Mouse (Mus musculus) hindlimb bud, embryonic 11.5 days (tissue): ENCODE results near the gene H2-T24.
"Not testable (repeated sequence)": the region's sequence is repeated elsewhere in the genome, so short reads cannot be mapped to it uniquely, and the experiment has no call there.

Source experiments
- DNase-seq: peaks from one replicate; pipeline ENCODE4 v3.0.0-alpha.2; 2012; ENCODE audit warnings: low read depth, low spot score; ENCODE audit errors: extremely low spot score

Gene H2-T24

DNA sequence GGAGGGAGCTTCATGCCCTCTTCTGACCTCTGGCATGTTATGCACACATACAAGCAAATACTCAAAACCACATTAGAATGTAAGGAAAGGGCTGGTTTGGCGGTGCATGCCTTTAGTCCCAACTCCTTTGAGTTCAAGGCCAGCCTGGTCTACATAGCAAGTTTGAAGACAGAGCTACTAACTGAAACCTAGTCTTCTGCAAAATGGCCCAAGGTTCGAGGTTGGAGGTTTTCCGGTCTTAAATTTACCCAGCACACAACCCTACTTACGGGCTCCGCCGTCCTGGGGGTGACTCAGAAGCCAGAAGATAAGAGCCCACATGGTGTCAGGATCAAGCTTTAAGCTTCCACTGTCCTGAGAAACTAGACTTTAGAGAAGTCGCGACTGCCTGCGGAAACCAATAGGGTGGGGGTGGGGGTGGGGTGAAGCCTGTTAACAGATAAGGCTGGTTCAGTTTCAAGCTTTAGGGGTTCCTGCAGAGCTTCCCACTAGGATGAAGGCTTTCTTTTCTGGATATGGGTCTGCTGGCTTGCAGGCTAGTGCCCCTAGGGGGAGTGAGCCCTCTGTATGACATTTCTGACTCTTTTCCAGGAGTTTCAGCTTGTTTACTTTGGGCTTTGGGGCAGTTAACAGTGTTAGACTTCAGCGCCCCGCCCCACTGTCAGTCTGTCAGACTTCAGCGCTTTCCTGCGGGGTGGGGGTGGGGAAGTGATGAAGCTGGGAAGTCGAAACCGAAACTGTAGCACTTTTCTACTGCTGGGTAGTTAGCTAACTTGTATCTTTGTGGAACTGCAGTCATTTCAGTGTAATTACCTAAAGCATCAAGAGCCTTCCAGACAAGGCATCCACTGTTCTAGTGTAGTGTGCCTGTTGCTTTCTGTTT is at the start of gene H2-T24:
Gene H2-T24 (minus strand): TSS at position 370 of the 883 bp plus-strand sequence.
- DNase-seq: no peak

GRCm38 (mm10) chr17:36060829-36061228 is 40.5 kb upstream of the H2-T24 start:
- DNase-seq: peak; percentile 89

DNA sequence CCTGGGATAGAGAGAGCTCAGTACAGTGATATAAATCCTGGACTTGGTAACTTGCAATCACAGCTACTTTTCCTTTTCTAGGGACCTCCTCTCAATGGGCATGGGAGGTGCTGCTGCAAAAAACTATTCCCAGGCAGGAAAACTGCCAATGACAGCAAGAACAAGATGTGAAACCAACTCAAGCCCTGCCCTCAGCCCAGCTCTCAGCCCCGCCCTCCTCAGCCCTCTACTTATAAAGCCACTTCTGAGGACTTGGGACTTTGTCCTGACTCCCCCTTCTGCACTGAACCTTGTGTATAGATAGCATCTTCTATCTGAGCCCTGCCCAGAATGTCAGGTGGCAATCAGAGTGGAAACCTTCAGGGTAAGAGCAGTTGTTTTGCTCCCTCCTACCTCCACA is 38.0 kb upstream of the H2-T24 start, which contains the start of gene Gm11127:
Gene Gm11127 (minus strand): TSS at position 10 of the 400 bp plus-strand sequence.
- not testable (repeated sequence) for DNase-seq

- not testable (repeated sequence) for DNase-seq
Observed at GRCm38 (mm10) chr17:36057927-36058326, 37.6 kb upstream of the H2-T24 start.

DNA sequence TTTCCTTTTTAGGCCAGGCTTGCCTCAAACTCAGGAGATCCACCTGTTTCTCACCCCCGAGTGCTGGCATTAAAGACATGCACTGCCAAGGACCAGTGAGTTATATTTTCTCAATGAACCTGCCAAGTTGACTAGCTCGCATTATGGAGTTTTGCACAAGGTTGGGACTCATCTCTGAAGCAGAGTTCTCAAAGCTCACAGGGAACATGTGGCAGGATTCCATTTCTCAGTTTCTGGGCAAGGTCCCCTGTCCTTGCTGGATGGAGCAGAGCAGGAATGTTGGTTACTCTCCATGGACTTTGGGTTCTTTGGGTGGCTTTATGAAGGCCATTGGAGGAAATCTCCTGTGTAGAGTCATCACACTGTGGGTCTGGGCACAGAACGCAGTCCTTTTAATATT is 22.9 kb upstream of the H2-T24 start:
- DNase-seq: no peak

- DNase-seq: peak; percentile 60
Observed at GRCm38 (mm10) chr17:36042610-36043169, 22.3 kb upstream of the H2-T24 start, which contains the start of the genes H2-T22 and Gm6034. H2-T22 (minus strand) TSS chr17:36042747. Gm6034 (plus strand) TSS chr17:36042961.

DNA sequence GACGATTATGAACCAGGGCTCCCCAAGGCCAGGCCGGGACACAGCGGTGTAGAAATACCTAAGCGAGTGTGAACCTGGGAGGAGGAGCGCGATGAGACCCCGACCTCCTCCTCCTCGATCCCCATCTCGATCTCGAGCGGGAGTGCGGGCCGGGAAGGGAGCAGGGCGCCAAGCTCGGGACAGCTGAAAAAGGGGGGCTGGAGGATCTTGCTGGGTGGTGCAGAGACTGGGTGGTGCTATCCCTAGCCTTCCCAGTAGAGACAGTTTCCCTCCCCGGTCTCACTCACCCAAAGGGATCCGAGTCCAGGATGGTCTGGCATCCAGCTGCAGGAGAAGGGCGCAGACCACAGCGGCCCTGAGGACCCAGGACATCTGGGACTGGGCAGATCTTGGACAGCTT is 21.7 kb upstream of the H2-T24 start:
- DNase-seq: not testable (repeated sequence)

DNA sequence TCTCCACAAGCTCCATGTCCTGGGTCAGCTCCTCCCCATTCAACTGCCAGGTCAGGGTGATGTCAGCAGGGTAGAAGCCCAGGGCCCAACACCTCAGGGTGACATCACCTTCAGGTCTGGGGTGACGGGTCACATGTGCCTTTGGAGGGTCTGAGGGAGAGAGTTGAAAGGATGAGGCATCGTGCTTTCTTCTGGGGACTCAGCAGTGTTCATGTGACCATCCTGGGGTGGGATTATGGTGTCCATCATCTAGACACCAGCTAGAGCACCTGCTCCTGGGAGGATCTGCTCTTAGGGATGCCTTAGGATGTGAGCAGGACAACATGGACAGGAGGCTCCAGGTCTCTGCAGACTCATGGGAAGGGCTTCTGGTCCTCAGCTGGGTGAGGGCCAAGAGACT is 20.2 kb upstream of the H2-T24 start:
- DNase-seq: not testable (repeated sequence)

DNA sequence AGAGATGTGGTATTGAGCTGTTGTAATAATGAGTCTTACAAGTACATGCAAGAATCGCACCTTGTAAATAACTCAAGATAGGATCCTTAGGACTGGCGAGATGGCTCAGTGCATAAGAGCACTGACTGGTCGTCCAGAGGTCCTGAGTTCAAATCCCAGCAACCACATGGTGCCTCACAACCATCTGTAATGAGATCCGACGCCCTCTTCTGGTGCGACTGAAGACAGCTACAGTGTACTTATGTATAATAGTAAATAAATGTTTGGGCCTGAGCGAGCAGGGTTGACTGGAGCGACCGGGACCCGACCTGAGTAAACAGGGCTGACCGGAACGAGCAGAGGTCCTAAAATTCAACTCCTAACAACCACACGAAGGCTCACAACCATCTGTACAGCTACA is 15.8 kb upstream of the H2-T24 start:
- DNase-seq: not testable (repeated sequence)

DNA sequence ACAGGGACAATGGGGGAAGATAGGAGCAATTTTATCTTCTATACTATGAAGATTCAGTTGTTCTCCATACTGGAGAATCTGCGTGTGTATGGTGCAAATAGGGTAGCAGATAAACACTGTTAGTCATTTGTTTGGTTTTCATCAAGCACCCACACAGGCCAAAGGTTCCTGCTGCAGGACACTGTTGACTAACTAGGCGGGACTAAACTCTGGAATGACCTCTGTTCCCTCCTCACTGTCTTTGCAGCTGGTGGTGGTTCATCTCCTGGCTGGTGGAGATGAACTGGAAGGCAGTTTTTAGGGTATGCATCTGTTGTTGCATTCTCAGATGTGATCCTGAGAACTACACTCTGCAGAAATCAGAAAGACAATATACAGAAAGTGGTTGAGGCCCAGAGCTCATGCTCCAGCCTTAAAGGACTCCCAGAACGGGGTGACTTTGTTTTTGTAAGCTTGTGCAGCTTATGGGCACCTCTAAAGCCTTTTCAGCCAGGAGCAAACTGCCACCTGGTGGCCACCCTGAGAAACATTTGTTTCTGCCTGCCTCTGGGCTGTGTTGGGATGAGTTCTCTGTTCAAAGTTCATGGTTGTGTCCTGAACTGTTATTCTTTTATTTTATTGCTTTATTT is 14.8 kb upstream of the H2-T24 start:
- not testable (repeated sequence) for DNase-seq

DNA sequence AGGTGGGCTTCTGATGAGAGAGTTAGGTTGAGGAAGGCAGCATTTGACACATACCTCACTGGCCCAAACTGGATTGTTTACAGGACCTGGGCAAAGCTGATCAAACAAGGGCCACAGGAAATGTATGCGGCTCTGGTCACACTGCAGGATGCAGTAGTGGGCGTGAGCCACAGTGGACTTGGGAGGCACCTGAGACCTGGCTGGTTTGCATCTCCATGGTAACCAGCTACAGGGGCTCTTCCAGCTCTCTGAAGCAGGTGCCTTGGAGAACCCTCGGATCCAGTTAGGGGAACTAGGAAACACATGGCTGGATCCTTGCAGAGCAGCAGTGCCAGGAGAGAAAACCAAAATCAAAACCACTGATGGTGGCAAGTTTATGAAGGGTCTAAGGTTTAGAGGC is 14.2 kb upstream of the H2-T24 start:
- not testable (repeated sequence) for DNase-seq

DNA sequence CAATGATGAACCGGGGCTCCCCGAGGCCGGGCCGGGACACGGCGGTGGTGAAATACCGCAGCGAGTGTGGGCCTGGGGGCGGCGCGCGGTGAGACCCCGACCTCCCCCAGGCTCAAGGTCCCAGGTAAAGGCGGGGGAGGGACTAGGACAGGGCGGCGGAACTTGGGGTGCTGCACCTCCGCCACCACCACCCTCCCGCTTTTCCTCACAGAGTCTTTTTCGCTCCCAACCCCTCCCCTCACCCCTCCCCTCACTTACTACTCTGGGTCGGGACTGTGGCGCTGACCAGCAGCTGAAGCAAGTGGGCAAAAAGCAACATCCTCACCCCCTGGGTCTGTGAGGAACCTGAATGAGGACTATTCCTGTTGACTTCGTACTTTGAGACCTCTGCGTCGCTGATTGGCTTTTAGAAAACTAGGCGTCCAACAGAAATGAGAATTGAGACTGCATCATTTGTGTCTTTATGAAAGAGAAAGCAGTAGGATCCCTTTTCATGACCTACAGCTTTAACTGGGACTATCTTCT is 12.1 kb upstream of the H2-T24 start, which contains the start of gene H2-T23:
Gene H2-T23 (minus strand): TSS at position 505 of the 525 bp plus-strand sequence.
- not testable (repeated sequence) for DNase-seq

DNA sequence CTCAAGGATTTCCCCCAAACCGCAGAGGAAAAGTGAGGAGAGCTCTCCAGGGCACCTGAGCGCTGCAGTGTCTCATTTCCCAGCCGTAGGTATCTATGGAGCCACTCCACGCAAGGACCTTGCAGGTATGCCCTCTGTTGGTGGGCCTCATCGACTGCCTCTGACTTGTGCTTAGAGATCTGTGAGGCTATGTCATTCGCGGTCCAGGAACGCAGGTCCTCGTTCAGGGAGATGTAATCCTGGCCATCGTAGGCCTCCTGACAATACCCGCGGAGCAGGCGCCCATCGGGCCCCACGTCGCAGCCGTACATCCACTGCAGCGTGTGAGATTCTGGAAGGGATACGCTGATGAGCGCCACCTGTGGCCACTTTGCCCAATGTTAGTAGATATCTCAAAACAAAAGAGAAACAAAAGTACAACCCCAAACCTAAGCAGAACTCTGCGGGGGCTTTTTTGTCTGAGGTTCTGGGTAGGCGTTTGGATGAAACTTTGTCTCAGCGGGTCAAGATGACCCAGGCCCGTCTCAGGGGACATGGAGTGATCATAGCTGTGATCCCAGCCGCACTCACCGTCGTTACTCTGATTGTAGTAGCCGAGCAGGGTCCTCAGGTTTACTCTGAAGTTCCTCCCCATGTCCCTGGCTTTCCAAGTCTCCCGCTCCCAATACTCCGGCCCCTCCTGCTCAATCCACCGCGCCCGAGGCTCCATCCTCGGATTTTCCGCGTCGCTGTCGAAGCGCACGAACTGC is 11.4 kb upstream of the H2-T24 start:
- not testable (repeated sequence) for DNase-seq

GRCm38 (mm10) chr17:36030703-36031582 is 10.6 kb upstream of the H2-T24 start:
- not testable (repeated sequence) for DNase-seq

DNA sequence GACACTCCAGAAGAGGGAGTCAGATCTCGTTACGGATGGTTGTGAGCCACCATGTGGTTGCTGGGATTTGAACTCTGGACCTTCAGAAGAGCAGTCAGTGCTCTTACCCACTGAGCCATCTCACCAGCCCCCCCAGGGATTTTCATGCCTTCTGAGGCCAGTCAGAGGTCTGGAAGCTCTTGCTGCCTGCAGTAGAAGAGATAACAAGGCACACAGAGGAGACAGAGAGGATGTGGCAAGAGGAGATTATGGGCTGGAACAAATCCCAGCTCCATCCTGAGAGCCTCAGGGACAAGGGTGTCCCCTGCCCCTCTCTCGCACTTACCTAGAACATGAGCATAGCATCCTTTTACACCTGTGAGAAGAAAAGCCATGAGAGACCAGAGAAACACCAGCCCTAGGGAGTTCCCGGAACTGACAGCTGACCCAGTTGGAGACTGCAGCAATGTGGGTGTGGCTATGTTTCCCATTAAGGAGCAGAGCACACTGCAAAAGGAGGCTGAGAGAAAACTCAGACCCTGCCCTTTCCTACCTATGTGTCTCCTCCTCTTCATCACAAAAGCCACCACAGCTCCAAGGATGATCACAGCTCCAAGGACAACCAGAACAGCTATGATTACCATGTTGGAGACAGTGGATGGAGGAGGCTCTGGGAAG is 9.8 kb upstream of the H2-T24 start:
- DNase-seq: not testable (repeated sequence)

DNA sequence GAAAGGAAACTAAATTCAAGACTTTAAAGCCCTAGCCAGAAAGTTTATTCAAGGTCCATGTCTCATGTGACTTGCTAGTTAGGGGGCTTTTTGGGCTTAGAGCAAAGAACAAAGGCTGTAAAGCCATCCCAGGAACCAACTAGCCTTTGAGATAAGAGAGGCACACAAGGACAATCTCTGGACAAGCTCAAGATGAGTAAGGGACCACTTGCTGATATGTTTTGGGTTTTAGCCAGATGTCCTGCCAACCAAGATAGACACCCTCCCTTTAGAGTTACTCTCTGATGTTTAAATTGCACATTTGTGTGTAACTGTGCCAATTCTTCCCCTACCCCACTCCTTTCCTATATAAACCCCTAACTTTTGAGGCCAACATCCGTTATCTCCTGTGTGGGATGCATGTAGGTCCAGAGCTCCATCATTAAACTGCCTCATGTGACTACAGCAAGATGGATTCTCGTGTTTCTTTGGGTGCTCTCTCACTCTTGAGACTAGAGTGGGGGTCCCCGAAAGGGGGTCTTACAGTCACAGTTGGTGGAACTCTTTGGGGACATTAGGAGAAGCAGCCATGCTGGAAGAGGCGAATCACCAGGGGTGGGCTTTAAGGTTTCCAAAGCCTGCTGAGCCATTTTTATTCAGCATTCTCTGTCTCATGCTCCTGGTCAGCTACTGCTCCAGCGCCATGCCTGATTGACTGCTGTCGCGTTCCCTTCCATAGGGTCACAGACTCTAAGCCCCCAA is 8.7 kb upstream of the H2-T24 start:
- DNase-seq: no peak

GRCm38 (mm10) chr17:36027663-36028062 is 7.3 kb upstream of the H2-T24 start:
- no peak for DNase-seq

DNA sequence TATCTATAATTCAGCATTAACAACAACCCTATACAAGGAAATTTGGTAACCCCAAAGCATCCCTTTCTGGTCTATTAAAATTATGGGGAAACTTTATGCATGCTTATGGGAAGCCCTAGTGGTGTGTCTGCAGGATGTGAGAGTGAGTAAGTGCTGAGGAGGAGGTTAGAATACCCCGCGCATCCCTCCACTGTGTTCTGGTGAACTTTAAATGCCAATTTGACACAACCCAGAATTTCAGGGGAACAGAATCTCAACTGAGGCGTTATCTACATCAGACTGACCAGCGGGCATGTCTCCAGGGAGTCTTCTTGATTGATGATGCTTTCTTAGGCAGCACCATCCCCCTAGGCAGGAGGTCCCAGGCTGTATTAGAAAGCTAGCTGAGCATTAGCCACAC is 5.5 kb upstream of the H2-T24 start:
- no peak for DNase-seq
